Mouse (Mus musculus): Measurements from ENCODE around the gene Fibp. TPM values are rescaled to one million over a fixed set of nuclear protein-coding genes. Genes with fewer than 3 reads are reported as not detected.

The Fibp gene
- polyA plus RNA-seq, 1 experiment from 2014 or later, result 105 TPM

DNA sequence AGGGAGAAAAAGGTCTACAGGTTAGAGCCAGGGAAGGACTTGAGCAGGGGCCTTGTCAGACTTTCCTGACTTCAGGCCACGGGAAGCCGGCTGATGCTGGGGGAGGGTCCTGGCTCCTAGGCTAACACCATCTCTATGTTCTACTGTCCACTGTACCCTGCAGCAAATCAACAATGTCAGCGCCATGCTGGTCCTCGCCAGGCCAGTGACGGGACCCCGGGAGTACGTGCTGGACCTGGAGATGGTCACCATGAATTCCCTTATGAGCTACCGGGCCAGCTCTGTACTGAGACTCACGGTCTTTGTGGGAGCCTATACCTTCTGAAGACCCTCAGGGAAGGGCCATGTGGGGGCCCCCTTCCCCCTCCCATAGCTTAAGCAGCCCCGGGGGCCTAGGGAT, 21.0 kb downstream of the Fibp start:
- no peaks in the 10 kb centered on the region for H3K27me3 ChIP-seq (ENCODE audit: control insufficient read depth, insufficient read depth, low read length)
- H3K4me2 ChIP-seq (ENCODE audit: low read depth, low read length), result no peak overlapping the region
- H3K9ac ChIP-seq (replicated peaks; ENCODE audit: low read length), result no peak overlapping the region
- H3K9me3 ChIP-seq (replicated peaks; ENCODE audit: control insufficient read depth, low read length), result no peaks in the 10 kb centered on the region
- peaks cover 6% of the 10 kb centered on the region for H3K36me3 ChIP-seq (replicated peaks; ENCODE audit: control insufficient read depth, insufficient read depth, low read depth, low read length)
- no peak overlapping the region for H3K4me3 ChIP-seq (ENCODE audit: low read depth, low read length)
- 89% methylated on average over 10 of the region's 10 CpGs for WGBS
- ATAC-seq (replicated peaks; ENCODE audit: insufficient number of reproducible peaks, low FRiP score, low TSS enrichment, low read depth) (no peak), DNase-seq (ENCODE audit: low spot score) (no peak)
- no peak overlapping the region for H3K27ac ChIP-seq (replicated peaks; ENCODE audit: low read depth, low read length)
- H3K4me1 ChIP-seq (ENCODE audit: control insufficient read depth, insufficient read depth, low read length), result no peaks in the 10 kb centered on the region

- peaks cover 6% of the 10 kb centered on the region for H3K36me3 ChIP-seq (replicated peaks; ENCODE audit: control insufficient read depth, insufficient read depth, low read depth, low read length)
Observed at GRCm38 (mm10) chr19:5483386-5484359, 23.3 kb downstream of the Fibp start.

GRCm38 (mm10) chr19:5484496-5484895, 24.1 kb downstream of the Fibp start:
- no peak for DNase-seq (ENCODE audit: low spot score)
- Histone ChIP-seq H3K4me2 (ENCODE audit: low read depth, low read length) (no peak overlapping the region), H3K9me3 (replicated peaks; ENCODE audit: control insufficient read depth, low read length) (no peaks in the 10 kb centered on the region), H3K4me3 (ENCODE audit: low read depth, low read length) (no peak overlapping the region), H3K36me3 (replicated peaks; ENCODE audit: control insufficient read depth, insufficient read depth, low read depth, low read length) (peaks cover 6% of the 10 kb centered on the region), H3K4me1 (ENCODE audit: control insufficient read depth, insufficient read depth, low read length) (no peaks in the 10 kb centered on the region), H3K27ac (replicated peaks; ENCODE audit: low read depth, low read length) (no peak overlapping the region), H3K27me3 (ENCODE audit: control insufficient read depth, insufficient read depth, low read length) (no peaks in the 10 kb centered on the region), H3K9ac (replicated peaks; ENCODE audit: low read length) (no peak overlapping the region)
- WGBS, result 87% methylated on average over 5 of the region's 5 CpGs
- ATAC-seq (replicated peaks; ENCODE audit: insufficient number of reproducible peaks, low FRiP score, low TSS enrichment, low read depth), result no peak

More at GRCm38 (mm10) chr19:5483386-5484359, 23.3 kb downstream of the Fibp start:
- Histone ChIP-seq H3K27me3 (ENCODE audit: control insufficient read depth, insufficient read depth, low read length) (no peaks in the 10 kb centered on the region), H3K27ac (replicated peaks; ENCODE audit: low read depth, low read length) (no peak overlapping the region), H3K4me1 (ENCODE audit: control insufficient read depth, insufficient read depth, low read length) (no peaks in the 10 kb centered on the region), H3K4me3 (ENCODE audit: low read depth, low read length) (no peak overlapping the region), H3K9me3 (replicated peaks; ENCODE audit: control insufficient read depth, low read length) (no peaks in the 10 kb centered on the region), H3K4me2 (ENCODE audit: low read depth, low read length) (no peak overlapping the region), H3K9ac (replicated peaks; ENCODE audit: low read length) (no peak overlapping the region)
- no peak for ATAC-seq (replicated peaks; ENCODE audit: insufficient number of reproducible peaks, low FRiP score, low TSS enrichment, low read depth)
- no peak for DNase-seq (ENCODE audit: low spot score)
- 95% methylated on average over 19 of the region's 19 CpGs for WGBS

- H3K4me1 ChIP-seq (ENCODE audit: control insufficient read depth, insufficient read depth, low read length), result no peaks in the 10 kb centered on the region
- H3K36me3 ChIP-seq (replicated peaks; ENCODE audit: control insufficient read depth, insufficient read depth, low read depth, low read length), result peaks cover 6% of the 10 kb centered on the region
- 92% methylated on average over 8 of the region's 8 CpGs for WGBS
- DNase-seq (ENCODE audit: low spot score) (no peak), ATAC-seq (replicated peaks; ENCODE audit: insufficient number of reproducible peaks, low FRiP score, low TSS enrichment, low read depth) (no peak)
- no peak overlapping the region for H3K9ac ChIP-seq (replicated peaks; ENCODE audit: low read length)
- H3K4me3 ChIP-seq (ENCODE audit: low read depth, low read length), result no peak overlapping the region
- H3K27ac ChIP-seq (replicated peaks; ENCODE audit: low read depth, low read length), result no peak overlapping the region
- H3K9me3 ChIP-seq (replicated peaks; ENCODE audit: control insufficient read depth, low read length), result no peaks in the 10 kb centered on the region
- H3K4me2 ChIP-seq (ENCODE audit: low read depth, low read length), result no peak overlapping the region
- no peaks in the 10 kb centered on the region for H3K27me3 ChIP-seq (ENCODE audit: control insufficient read depth, insufficient read depth, low read length)
Observed at GRCm38 (mm10) chr19:5485371-5485770, 25.0 kb downstream of the Fibp start.

DNA sequence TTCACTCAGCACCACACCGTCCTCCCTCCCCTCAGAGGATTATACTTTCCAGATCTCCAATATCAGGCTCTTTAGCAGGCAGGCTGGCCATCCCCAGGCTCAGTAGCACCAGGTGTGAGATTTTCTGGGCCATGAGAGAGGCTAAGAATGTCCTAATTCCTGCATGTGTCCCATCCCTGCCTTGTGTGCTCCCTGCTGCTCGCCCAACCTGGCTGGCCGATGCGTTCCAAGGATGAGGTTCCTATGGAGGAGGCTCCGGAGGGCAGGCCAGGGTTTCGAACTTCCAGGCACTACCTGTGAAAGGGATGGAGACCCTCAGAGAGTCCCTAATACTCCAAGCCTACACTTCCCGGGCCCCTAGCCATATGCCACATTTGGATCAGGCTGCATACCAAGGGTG, 25.4 kb downstream of the Fibp start:
- Histone ChIP-seq H3K4me2 (ENCODE audit: low read depth, low read length) (no peak overlapping the region), H3K36me3 (replicated peaks; ENCODE audit: control insufficient read depth, insufficient read depth, low read depth, low read length) (peaks cover 6% of the 10 kb centered on the region)
- 94% methylated on average over 7 of the region's 7 CpGs for WGBS

DNA sequence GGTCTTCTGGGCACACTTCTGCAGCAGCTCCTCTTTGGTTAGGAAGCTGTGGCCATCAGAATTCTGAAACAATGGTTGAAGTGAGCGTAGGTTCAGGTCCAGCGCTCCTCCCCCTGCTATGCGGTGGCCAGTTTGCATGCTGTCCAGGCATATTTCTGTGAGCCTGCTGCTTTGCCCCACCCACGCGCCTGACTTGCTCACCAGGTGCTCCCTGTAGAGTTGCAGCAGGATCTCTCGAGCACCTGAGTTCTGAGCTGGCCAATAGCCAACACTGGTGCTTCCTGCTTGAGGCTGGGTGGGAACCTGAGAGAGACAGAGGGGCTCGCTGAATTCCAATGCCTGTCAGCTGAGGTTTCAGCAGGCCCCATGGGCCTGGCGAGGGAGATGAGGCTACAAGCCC, 25.9 kb downstream of the Fibp start:
- no peak for ATAC-seq (replicated peaks; ENCODE audit: insufficient number of reproducible peaks, low FRiP score, low TSS enrichment, low read depth)
- H3K4me2 ChIP-seq (ENCODE audit: low read depth, low read length), result no peak overlapping the region
- H3K27me3 ChIP-seq (ENCODE audit: control insufficient read depth, insufficient read depth, low read length), result no peaks in the 10 kb centered on the region
- no peak overlapping the region for H3K9ac ChIP-seq (replicated peaks; ENCODE audit: low read length)
- no peaks in the 10 kb centered on the region for H3K9me3 ChIP-seq (replicated peaks; ENCODE audit: control insufficient read depth, low read length)
- no peak overlapping the region for H3K27ac ChIP-seq (replicated peaks; ENCODE audit: low read depth, low read length)
- H3K4me3 ChIP-seq (ENCODE audit: low read depth, low read length), result no peak overlapping the region
- peaks cover 6% of the 10 kb centered on the region for H3K36me3 ChIP-seq (replicated peaks; ENCODE audit: control insufficient read depth, insufficient read depth, low read depth, low read length)
- no peaks in the 10 kb centered on the region for H3K4me1 ChIP-seq (ENCODE audit: control insufficient read depth, insufficient read depth, low read length)
- 90% methylated on average over 8 of the region's 8 CpGs for whole genome bisulfite sequencing
- DNase-seq (ENCODE audit: low spot score), result no peak

More for the DNA sequence above, 25.4 kb downstream of the Fibp start:
- H3K4me3 ChIP-seq (ENCODE audit: low read depth, low read length), result no peak overlapping the region
- H3K4me1 ChIP-seq (ENCODE audit: control insufficient read depth, insufficient read depth, low read length), result no peaks in the 10 kb centered on the region
- H3K9ac ChIP-seq (replicated peaks; ENCODE audit: low read length), result no peak overlapping the region
- H3K27me3 ChIP-seq (ENCODE audit: control insufficient read depth, insufficient read depth, low read length), result no peaks in the 10 kb centered on the region
- no peak overlapping the region for H3K27ac ChIP-seq (replicated peaks; ENCODE audit: low read depth, low read length)
- DNase-seq (ENCODE audit: low spot score) (no peak), ATAC-seq (replicated peaks; ENCODE audit: insufficient number of reproducible peaks, low FRiP score, low TSS enrichment, low read depth) (no peak)
- no peaks in the 10 kb centered on the region for H3K9me3 ChIP-seq (replicated peaks; ENCODE audit: control insufficient read depth, low read length)

DNA sequence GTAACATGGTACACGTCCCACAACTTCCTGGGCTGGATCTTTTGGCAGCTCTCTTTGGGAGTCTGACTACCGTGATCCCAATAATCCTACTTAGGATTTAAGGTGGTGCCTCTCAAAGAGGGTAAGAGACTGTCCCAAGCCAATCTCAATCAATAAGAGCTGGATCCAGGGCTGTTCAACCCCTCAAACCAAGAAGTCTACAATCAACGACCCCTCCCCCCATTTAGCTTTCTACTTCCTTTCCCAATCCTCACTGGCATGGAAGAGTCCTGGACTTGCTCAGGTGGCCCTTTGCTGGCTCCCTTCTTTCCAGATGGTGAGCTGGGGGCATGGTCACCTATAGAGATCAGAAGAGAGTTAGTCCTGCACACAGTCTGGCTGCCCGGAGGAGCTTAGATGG, 26.4 kb downstream of the Fibp start:
- peaks cover 6% of the 10 kb centered on the region for H3K36me3 ChIP-seq (replicated peaks; ENCODE audit: control insufficient read depth, insufficient read depth, low read depth, low read length)
- 87% methylated on average over 4 of the region's 4 CpGs for WGBS
- no peak overlapping the region for H3K9ac ChIP-seq (replicated peaks; ENCODE audit: low read length)
- H3K4me1 ChIP-seq (ENCODE audit: control insufficient read depth, insufficient read depth, low read length), result no peaks in the 10 kb centered on the region
- no peak overlapping the region for H3K27ac ChIP-seq (replicated peaks; ENCODE audit: low read depth, low read length)
- no peaks in the 10 kb centered on the region for H3K27me3 ChIP-seq (ENCODE audit: control insufficient read depth, insufficient read depth, low read length)
- H3K4me2 ChIP-seq (ENCODE audit: low read depth, low read length), result no peak overlapping the region
- H3K4me3 ChIP-seq (ENCODE audit: low read depth, low read length), result no peak overlapping the region
- no peak for DNase-seq (ENCODE audit: low spot score)
- ATAC-seq (replicated peaks; ENCODE audit: insufficient number of reproducible peaks, low FRiP score, low TSS enrichment, low read depth), result no peak
- no peaks in the 10 kb centered on the region for H3K9me3 ChIP-seq (replicated peaks; ENCODE audit: control insufficient read depth, low read length)

DNA sequence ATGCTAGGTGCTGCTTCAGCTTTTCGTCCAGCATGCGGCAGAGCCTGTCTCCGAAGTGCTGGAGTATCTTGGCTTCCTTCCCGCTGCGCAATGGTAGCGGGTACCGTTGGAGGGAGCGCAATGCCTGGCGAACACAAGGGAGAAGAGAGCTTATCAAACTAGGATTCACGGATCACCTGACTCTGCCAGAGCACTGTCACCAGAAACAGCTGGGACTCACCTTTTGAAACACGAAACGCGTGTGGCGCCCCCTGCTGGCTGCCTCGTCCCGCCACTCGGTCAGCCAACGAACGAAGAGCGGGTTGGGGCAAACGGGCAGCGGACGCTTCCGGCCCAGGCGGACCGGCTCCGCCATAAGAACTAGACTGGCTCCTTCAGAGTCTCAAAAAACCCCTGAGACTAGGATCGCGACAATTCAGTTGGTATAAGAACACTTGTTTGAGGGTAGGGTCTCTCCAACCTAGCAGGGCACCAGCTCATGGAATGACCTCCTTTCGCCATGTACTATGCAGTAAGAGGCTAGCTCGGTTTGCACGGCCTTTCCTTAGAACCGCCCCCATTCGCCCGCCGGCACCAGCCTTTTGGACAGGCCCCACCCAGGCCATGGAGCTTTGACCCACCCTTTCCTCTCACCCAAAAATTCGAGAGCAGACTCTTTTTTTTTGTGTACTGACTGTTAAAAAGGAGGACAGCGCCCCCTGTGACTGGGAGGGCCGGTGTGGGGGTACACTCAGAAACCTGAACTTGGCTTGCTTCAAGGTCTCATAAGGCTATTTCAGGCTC, 27.5 kb downstream of the Fibp start, which contains the start of gene Mus81:
Mus81 (minus strand) TSS at position 635 of the 783 bp plus-strand sequence.
- DNase-seq (ENCODE audit: low spot score), result peak; percentile 97
- Histone ChIP-seq H3K4me2 (ENCODE audit: low read depth, low read length) (peak within 1 kb of the TSS; percentile 81), H3K36me3 (replicated peaks; ENCODE audit: control insufficient read depth, insufficient read depth, low read depth, low read length) (peaks cover 4% of the 10 kb centered on the region), H3K27me3 (ENCODE audit: control insufficient read depth, insufficient read depth, low read length) (no peaks in the 10 kb centered on the region), H3K9me3 (replicated peaks; ENCODE audit: control insufficient read depth, low read length) (no peaks in the 10 kb centered on the region), H3K27ac (replicated peaks; ENCODE audit: low read depth, low read length) (peak within 1 kb of the TSS; percentile 99), H3K4me1 (ENCODE audit: control insufficient read depth, insufficient read depth, low read length) (no peaks in the 10 kb centered on the region), H3K4me3 (ENCODE audit: low read depth, low read length) (peak within 1 kb of the TSS; percentile 48), H3K9ac (replicated peaks; ENCODE audit: low read length) (peak within 1 kb of the TSS; percentile 75)
- WGBS, result under 1% methylated on average over 39 of the region's 39 CpGs
- peak; percentile 72 for ATAC-seq (replicated peaks; ENCODE audit: insufficient number of reproducible peaks, low FRiP score, low TSS enrichment, low read depth)

Data from embryonic facial prominence, embryonic 11.5 days (tissue).